Mouse (Mus musculus) brain, embryonic 14.5 days (tissue): ENCODE data around the gene Sh2d6. TPM values are rescaled to one million over a fixed set of nuclear protein-coding genes. Genes with fewer than 3 reads are reported as not detected.
A peak's percentile ranks its signal among the peaks of the same experiment; 100 is the strongest.

Experiments used
- DNase-seq: peaks from one replicate; pipeline ENCODE4 v3.0.0-alpha.2; 2011; ENCODE audit warnings: low read depth
- CTCF ChIP-seq: fragments of 200-500 bp; IDR thresholded peaks from 2 replicates; pipeline ENCODE4 v1.5.1; 2012; ENCODE audit warnings: inconsistent platforms, mild to moderate bottlenecking, moderate library complexity, borderline replicate concordance; ENCODE audit not compliant: insufficient read depth, insufficient read length; ENCODE audit errors: extremely low read depth
- POLR2A ChIP-seq: fragments of 200-500 bp; IDR thresholded peaks from 2 replicates; pipeline ENCODE4 v1.6.1; 2012; ENCODE audit warnings: mild to moderate bottlenecking, inconsistent platforms, borderline replicate concordance; ENCODE audit not compliant: poor library complexity, insufficient read depth, insufficient read length, severe bottlenecking; ENCODE audit errors: extremely low read depth
- polyA plus RNA-seq: library from polyadenylated mRNA; depleted of rRNA; stranded (reverse); fragments of >200 nt; gene quantifications from 2 replicates; pipeline ENCODE4 v1.2.3, GENCODE M21; 2012; rRNA removed

Gene Sh2d6
- polyA plus RNA-seq: 1.2 and 1.5 TPM in 2 replicates

GRCm38 (mm10) chr6:72521607-72522006 lies at the start of gene Sh2d6:
Sh2d6 (minus strand) TSS chr6:72521707.
- no peak for TF ChIP-seq POLR2A
- TF ChIP-seq CTCF: no peak
- DNase-seq: no peak

- TF ChIP-seq CTCF (no peak), POLR2A (no peak)
- DNase-seq: no peak
These were observed 49.3 kb upstream of the Sh2d6 start for GRCm38 (mm10) chr6:72570644-72571397.

- TF ChIP-seq CTCF: no peak
- DNase-seq: no peak
These were observed 47.2 kb upstream of the Sh2d6 start for GRCm38 (mm10) chr6:72568736-72569135.

GRCm38 (mm10) chr6:72567508-72567907 lies 46.0 kb upstream of the Sh2d6 start:
- DNase-seq: no peak
- no peak for TF ChIP-seq CTCF
- TF ChIP-seq POLR2A: no peak

GRCm38 (mm10) chr6:72566044-72566443 lies 44.5 kb upstream of the Sh2d6 start:
- TF ChIP-seq CTCF (peak; percentile 89), POLR2A (no peak)
- peak; percentile 93 for DNase-seq

GRCm38 (mm10) chr6:72565506-72565905 lies 44.0 kb upstream of the Sh2d6 start:
- no peak for DNase-seq
- TF ChIP-seq POLR2A: no peak
- no peak for TF ChIP-seq CTCF

- no peak for DNase-seq
- TF ChIP-seq POLR2A: no peak
- no peak for TF ChIP-seq CTCF
These were observed 41.4 kb upstream of the Sh2d6 start for GRCm38 (mm10) chr6:72562894-72563293.

- TF ChIP-seq CTCF (no peak), POLR2A (no peak)
These were observed 41.0 kb upstream of the Sh2d6 start for GRCm38 (mm10) chr6:72562486-72562885.

GRCm38 (mm10) chr6:72560801-72561200 lies 39.3 kb upstream of the Sh2d6 start:
- TF ChIP-seq CTCF (no peak), POLR2A (no peak)
- no peak for DNase-seq

More at GRCm38 (mm10) chr6:72562486-72562885, 41.0 kb upstream of the Sh2d6 start:
- no peak for DNase-seq

- TF ChIP-seq POLR2A (no peak), CTCF (no peak)
- DNase-seq: no peak
These were observed 31.5 kb upstream of the Sh2d6 start for GRCm38 (mm10) chr6:72553079-72553412.

- no peak for TF ChIP-seq CTCF
- no peak; the same call in 1 of the 2 replicates for TF ChIP-seq POLR2A
- DNase-seq: peak; percentile 87
These were observed 30.9 kb upstream of the Sh2d6 start for GRCm38 (mm10) chr6:72552171-72553078.

- TF ChIP-seq CTCF (no peak), POLR2A (no peak)
- no peak for DNase-seq
These were observed 29.1 kb upstream of the Sh2d6 start for GRCm38 (mm10) chr6:72550503-72551100.

GRCm38 (mm10) chr6:72550025-72550424 lies 28.5 kb upstream of the Sh2d6 start:
- no peak for DNase-seq
- TF ChIP-seq POLR2A: no peak
- TF ChIP-seq CTCF: no peak

GRCm38 (mm10) chr6:72549041-72549580 lies 27.6 kb upstream of the Sh2d6 start:
- no peak for TF ChIP-seq POLR2A
- no peak for DNase-seq

- TF ChIP-seq CTCF: no peak
- TF ChIP-seq POLR2A: no peak
- no peak for DNase-seq
These were observed 26.4 kb upstream of the Sh2d6 start for GRCm38 (mm10) chr6:72547862-72548261.
